Mouse (Mus musculus) mouse trophoblast stem cell (cell line): ENCODE data around the gene Plch2.

Experiments used
- in situ Hi-C, 2 experiments: fragments of 300-500 bp; cut with MseI, MboI; formaldehyde crosslinking; loops; 2 replicates in 1 of 2; 3 replicates in 1 of 2; pipeline ENCODE4 v1.15.1; 2025

Gene Plch2

DNA sequence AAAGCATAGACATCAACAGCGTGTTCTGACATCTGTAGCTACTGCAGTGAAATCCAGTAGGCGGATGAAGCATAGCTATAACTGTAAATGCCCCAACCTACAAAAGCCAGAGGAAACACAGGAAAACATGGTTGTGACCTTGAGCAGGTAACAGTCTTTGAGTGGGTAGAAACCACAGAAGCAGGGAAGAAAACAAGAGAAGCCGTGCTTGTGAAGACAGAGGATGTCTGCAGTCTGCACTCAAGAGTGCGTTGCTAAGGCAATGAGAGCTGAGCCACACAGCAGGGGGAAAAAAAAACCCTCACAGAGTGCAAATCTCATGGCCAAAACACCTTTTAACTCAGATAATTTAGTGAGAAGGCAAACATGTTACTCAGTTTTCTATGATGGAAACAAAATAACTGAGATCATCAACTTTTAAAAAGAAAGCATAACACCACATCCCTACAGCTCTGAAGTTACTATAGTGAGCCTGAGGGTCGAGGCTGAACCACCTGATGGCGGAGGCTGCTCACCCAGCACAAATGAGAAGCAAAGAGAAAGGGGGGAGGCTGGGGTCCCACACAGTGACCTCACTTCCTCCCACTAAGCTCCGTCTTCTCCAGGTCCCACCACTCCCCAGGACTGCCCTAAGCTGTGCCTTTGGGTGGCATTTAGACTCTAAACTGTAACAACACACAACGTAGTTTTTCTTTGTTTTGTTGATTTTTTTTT, 119.9 kb downstream of the Plch2 start:
- in situ Hi-C loops: no loop called here

DNA sequence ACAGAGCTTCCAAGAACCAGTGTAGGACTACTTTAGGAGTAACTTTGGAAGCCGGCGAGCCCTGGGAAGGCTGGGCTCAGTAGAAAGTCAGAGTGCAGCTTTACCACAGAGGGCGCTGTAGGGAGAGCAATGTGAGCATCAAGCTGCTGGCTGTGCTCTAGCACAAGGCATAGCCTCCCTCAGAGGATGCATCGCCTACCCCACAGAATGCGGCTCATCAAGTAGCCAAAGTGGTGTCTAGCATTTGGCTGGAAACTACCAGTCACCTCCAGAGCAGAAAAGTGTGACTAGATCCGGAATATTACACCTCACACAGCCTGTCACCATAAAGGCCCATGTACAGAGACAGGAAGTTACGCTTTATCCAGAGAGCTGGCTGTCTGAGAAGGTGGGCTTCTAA, 120.8 kb downstream of the Plch2 start:
- in situ Hi-C loops: no loop called here

- in situ Hi-C loops: no loop called here
Measured at GRCm38 (mm10) chr4:154934800-154935199, 121.8 kb downstream of the Plch2 start.

DNA sequence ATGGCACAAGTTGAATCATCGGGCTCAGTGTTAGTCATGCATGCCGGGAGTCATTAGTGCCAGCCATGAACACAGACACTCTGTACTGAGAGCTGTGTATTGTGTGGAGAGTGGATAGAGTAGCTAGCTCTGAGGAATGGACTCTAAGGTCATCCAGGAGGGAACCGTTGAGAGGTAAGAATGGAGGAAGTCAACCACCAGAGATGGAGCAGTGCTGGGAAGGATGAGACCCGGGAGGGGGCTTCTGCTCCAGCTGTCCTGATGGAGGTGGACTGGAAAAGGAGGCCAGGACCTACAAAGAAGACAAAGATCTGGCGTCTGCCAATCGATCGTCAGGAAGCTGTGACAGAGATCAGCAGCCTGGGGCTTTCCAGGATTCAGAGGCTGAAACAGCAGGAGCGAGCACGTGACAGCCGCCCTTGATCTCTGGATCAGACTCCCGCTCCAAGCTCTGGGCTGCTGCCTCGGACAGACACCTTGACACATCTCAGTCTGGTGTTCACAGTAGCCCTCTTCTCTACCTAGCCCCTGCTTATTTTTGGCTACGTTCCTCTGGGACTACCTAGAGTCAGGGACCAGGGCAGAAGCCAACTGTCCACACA, 123.2 kb downstream of the Plch2 start:
- in situ Hi-C loops: no loop called here
